Mouse (Mus musculus) MEL-GATA-1-ER (cell line): ENCODE measurements at regions not wholly inside any gene's neighbourhood (a gene's known extent, or its start where the extent isn't known, plus 50 kb on each side); places are given as distances from the start of the nearest gene placed in this dataset.

Experiments used
- DNase-seq: peaks from one replicate; pipeline ENCODE4 v3.0.0-alpha.2; 2012; ENCODE audit warnings: low read depth; ENCODE audit errors: extremely low read depth

GRCm38 (mm10) chr16:76191135-76191534 lies 169.1 kb upstream of the Samsn1 start:
- DNase-seq = no peak

DNA sequence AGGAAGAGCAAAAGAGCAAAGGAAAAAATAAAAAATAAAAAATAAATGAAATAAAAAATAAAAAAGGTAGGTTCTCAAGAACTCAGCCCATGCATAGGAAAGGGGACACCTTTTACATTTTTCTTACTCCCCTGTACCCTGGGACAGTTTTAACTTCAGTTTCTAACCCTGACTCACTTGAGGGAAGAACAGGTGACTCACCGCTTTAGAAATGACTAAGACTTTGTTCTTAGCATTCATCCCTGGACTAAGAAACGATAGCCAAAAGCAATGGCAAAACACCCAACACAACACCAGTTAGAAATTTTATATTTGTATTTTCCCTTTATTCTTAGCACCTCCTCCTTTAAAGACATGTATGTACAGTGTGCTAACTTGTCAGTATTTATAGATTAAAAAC lies 161.5 kb upstream of the Samsn1 start:
- DNase-seq = no peak

DNA sequence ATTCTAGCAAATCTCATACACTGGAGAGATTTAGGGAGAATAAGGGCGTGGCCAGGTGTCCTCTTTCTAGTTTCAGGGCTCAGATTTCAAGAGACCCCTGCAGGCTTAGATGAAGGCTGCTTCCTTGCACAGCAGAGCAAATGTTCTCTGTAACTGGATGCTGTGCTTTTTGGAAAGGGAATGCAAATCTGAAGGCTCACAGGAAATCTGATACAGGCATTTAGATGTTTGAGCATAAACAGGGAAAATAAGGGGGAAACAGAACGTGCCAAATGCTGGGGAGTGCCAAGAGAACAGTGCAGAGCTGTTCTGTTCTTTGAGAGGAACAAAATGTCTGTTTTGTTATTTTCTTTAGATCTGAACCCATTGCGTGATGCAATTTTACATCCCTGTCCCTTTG lies 161.0 kb upstream of the Samsn1 start:
- DNase-seq = no peak

GRCm38 (mm10) chr16:76181596-76181995 lies 159.5 kb upstream of the Samsn1 start:
- DNase-seq = no peak

DNA sequence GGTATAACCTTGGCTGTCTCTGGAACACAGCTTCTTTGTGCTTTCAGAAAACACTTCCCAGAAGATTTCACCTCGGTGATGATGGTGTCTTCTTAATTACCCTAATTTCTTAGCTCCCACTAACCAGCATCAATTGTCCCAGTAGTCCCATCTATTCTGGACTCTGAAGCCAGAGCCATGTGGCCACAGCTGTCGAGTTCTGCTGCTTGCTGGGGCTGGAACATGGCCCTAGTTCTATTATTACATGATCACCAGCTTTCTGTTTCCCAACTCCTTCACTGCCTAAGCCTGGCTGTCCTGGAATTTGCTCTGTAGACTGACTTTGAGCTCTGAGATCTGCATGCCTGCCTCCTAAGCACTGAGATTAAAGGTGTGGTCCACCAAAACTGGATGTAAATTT lies 145.6 kb upstream of the Samsn1 start:
- DNase-seq = no peak

- no peak for DNase-seq
These were observed 138.8 kb upstream of the Samsn1 start for GRCm38 (mm10) chr16:76160879-76161278.

DNA sequence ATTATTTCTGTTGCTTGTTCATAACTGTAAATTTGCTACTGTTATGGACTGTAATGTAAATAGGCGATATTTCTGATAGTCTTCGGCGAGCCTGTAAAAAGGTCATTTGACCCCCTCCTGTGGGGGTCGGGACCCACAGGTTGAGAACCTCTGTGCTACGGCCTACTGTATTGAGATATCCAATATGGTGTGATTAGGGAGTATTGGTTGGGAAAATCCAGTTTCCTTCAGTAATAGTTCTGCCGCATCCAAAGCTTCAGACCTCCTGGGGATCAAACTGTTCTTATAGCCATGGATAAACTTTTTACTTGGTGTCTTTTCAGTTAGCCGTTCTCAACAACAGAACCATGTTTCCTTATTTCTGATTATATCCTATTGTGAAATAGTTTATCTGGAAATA lies 136.5 kb upstream of the Samsn1 start:
- DNase-seq = no peak

- no peak for DNase-seq
These were observed 131.9 kb upstream of the Samsn1 start for GRCm38 (mm10) chr16:76153766-76154525.

- no peak for DNase-seq
These were observed 127.5 kb upstream of the Samsn1 start for GRCm38 (mm10) chr16:76149581-76149980.

- DNase-seq = no peak
These were observed 111.8 kb upstream of the Samsn1 start for GRCm38 (mm10) chr16:76133892-76134291.

- DNase-seq = no peak
These were observed 108.4 kb upstream of the Samsn1 start for GRCm38 (mm10) chr16:76130486-76130885.

DNA sequence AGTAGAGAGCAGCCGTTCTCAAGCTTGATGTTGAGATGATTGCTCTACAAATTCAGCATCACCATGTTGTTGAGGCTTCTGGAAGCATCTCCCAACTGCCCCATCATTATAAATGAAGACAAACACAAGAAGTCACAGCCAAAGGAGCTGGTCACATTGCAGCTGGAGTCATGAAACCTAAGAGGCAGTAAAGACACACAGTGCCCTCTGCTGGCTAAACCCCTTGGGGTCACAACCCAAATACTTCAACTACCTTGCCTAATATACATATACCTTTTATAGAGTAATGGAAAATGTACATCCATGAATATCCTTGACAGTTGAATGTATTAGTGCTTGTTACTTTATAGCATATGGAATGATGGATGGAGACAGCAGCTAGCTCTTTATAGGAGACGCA lies 107.9 kb upstream of the Samsn1 start:
- DNase-seq = peak; percentile 45

- DNase-seq = no peak
These were observed 100.9 kb upstream of the Samsn1 start for GRCm38 (mm10) chr16:76123021-76123384.

- no peak for DNase-seq
These were observed 100.3 kb upstream of the Samsn1 start for GRCm38 (mm10) chr16:76122172-76123020.

GRCm38 (mm10) chr16:76120712-76121111 lies 98.6 kb upstream of the Samsn1 start:
- DNase-seq = no peak

GRCm38 (mm10) chr16:76110383-76110782 lies 88.3 kb upstream of the Samsn1 start:
- no peak for DNase-seq

- no peak for DNase-seq
These were observed 86.4 kb upstream of the Samsn1 start for GRCm38 (mm10) chr16:76108464-76108863.

DNA sequence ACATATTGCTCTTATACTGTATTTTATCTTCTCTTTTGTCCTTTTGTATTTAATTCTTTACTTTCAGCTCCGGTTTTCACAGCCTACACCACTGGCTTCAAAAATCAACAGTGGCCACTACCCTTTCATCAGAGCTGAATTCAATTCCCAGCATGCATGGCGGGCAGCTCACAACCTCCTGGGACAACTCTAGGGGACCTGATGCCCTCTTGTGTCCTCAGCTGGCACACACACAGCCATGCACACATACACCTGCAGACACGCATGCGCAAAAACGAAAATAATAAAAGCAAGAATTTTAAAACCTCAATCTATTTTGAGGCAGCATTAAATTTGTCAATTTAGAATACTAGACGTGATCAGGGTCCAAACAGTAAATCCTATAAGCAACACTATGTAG lies 82.6 kb upstream of the Samsn1 start:
- no peak for DNase-seq

- DNase-seq = no peak
These were observed 79.7 kb upstream of the Samsn1 start for GRCm38 (mm10) chr16:76101773-76102172.

GRCm38 (mm10) chr16:76097808-76098207 lies 75.7 kb upstream of the Samsn1 start:
- DNase-seq = no peak

GRCm38 (mm10) chr16:76096363-76096762 lies 74.3 kb upstream of the Samsn1 start:
- no peak for DNase-seq

GRCm38 (mm10) chr16:76085363-76085762 lies 63.3 kb upstream of the Samsn1 start:
- DNase-seq = no peak

DNA sequence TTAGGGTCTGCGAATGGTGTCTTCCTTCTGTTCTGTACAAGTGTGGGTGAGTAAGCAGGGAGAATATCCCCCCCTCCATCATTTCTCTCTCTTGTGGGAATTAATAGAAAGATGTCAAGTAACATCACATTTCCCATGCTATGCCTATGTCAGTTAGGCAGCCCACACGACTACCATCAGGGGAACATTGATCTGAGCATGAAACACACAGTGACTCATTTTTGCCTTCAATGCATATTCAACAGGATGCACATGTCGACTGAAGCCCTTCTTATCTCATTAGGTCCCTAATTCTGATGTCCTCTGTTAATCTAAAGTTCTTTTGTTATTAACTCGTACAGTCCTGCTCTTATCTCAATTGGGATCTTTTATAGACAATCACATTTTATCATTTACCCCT lies 60.4 kb upstream of the Samsn1 start:
- DNase-seq = no peak
